Mouse (Mus musculus) layer of hippocampus, adult 9-10 months (tissue): ENCODE results near the gene Coro1b.
A peak's percentile ranks its signal among the peaks of the same experiment; 100 is the strongest.
"Not testable (repeated sequence)": the region's sequence is repeated elsewhere in the genome, so short reads cannot be mapped to it uniquely, and the experiment has no call there.

Source experiments
- DNase-seq: peaks from one replicate; pipeline ENCODE4 v3.0.0; 2022; ENCODE audit warnings: low spot score

The Coro1b gene

GRCm38 (mm10) chr19:4120496-4120895, 27.9 kb upstream of the Coro1b start:
- no peak for DNase-seq

DNA sequence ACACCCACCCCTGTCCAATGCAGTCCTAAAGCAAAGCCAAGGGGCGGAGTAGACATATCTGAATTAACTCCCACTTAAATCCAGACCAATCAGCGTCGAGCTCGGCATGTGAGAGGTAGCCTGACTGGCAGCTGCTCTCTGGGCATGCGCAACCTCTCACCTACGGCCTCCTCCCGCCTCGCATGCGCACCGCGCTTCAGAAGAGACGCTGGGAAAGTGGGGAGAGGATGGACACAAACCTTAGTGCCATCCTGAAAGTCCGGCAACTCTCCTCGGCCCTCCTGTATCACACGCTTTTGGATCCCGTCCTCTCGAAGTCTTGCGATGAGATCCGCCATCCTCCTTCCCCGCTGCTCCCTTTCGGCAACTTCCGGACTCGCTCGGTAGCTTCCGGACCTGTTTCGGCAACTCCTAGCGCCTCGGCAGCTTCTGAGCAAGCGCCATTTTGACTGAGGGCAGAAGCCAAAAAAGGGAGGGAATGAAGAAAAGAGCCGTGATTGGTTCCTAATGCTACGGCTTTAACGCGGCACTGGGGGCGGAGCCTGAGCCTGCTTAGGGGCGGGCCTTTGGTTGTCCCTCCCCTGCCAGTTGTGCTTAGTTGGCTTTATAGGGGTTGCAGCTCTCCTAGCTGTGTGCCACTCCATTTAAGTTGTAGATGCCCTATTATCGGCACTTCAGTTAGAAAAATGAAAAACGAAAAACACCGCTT, 27.2 kb upstream of the Coro1b start:
- DNase-seq, result peak; percentile 97

- not testable (repeated sequence) for DNase-seq
Observed at GRCm38 (mm10) chr19:4121896-4122295, 26.5 kb upstream of the Coro1b start.

DNA sequence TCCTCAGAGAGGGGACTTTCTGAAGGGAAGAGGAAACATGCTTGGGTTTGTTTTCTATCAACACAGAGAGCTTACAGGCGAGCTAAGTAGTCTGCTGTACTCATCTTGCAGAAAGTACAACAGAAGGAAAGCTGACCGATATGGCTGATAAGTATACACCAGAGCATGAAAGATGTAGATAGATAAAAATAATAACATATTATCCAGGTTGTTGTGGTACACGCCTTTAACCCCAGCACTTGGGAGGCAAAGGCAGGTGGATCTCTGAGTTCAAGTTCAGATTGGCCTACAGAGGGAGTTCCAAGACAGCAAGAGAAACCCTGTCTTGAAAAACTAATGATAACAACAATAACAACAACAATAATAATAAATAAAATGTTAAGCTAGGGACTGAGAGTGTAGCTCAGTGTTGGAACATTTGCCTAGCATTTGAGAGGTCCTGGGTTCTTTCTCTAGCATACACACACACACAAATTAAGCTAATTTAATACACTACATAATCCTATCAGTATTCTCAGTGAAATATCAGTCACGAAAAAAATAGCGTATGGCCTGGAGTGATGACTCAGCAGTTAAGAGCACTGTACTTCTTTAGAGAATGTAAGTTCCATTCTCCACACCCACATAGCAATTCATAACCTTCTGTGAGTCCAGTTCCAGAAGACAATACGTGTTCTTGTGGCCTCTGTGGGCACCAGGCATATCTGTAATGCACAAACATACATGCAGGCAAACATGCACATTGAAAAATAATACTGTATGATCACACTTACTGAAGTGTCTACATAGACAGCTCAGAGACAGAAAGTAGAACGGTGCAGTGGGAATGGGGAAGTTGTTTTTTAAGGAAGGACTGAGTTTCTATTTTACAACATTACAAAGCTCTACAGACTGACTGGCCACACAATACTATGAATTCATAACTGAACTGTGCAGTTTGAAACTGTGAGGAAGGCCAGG, 25.7 kb upstream of the Coro1b start:
- no peak for DNase-seq

GRCm38 (mm10) chr19:4124432-4124831, 24.0 kb upstream of the Coro1b start:
- no peak for DNase-seq

- not testable (repeated sequence) for DNase-seq
Observed at GRCm38 (mm10) chr19:4125268-4125667, 23.2 kb upstream of the Coro1b start.

GRCm38 (mm10) chr19:4125741-4126696, 22.4 kb upstream of the Coro1b start, which contains the start of gene Aip:
Gene Aip (minus strand): TSS chr19:4125858.
- DNase-seq, result peak; percentile 91

GRCm38 (mm10) chr19:4126759-4127495, 21.5 kb upstream of the Coro1b start:
- no peak for DNase-seq

DNA sequence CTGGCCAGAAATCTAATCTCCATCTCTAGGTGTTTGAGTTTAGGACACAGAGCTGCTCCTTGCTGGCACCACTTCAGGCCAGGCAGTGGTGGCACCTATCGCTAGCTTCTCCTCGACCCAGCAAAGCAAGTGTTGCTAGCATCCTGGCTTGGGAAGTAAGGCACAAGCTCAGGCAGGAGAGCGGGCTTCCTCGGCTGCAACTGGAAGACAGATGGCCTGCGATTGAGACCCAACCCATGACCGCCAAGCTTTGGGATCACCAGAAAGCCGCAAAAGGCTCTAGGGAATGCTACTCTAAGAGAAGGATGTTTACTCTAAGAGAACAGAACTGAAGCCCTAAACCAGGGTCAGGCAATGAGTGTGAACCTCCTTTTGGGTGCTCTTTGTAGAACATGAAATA, 19.0 kb upstream of the Coro1b start:
- DNase-seq, result no peak

- DNase-seq, result no peak
Observed at GRCm38 (mm10) chr19:4130106-4130505, 18.3 kb upstream of the Coro1b start.

- no peak for DNase-seq
Observed at GRCm38 (mm10) chr19:4131075-4131474, 17.3 kb upstream of the Coro1b start.

DNA sequence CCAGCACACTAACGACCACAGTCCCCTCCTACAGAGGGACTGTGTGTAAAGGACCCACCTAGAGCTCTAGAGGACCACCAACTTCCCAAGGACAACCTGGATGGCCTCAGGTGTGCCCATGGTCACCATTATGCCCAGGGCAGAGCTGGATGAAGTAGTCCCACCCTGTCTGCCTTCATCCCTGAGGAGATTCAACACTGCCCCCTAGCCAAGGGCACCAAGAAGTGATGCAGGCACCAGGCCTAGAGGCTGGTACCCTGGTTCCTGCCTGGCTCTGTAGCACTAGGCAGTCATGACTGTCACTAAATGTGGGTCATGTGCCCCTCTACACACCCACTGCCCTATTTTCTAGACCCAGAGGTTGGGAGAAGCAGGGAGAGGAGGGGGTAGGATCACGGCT, 16.7 kb upstream of the Coro1b start:
- DNase-seq, result no peak

GRCm38 (mm10) chr19:4134354-4134753, 14.1 kb upstream of the Coro1b start:
- DNase-seq, result no peak

DNA sequence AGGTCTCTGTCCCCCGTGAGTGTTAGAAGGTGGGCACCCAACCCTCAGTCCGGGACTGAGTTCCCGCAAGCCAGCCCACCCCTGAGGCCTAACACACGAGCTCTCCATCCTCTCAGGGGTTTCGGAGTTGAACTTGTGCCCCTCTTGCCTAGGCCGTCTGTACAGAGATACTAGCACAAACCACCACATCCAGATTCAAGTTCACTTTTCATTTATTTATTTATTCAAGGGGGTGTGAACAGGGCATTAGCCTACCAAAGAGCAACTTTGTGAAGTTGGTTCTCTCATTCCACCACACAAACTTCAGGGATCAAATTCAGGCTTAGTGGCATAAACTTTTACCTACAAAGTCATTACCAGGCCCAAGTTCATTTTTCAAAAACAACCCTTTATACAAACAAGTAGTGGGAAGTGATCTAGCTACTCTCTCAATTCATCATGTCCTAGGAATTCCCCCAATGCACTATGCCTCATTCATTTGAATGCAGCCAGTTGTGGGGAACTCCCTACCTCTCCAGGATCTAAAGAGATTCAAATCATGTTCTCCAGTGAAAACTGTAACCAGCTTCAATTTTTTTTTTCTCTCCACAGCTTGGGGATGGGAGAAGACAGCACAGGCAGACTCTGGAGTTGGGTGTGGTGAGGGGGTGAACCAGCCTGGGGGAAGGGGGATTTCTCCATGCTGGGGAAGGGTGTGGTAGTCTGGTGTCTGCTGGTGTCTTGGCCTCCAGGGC, 13.0 kb upstream of the Coro1b start:
- DNase-seq, result not testable (repeated sequence)

- DNase-seq, result not testable (repeated sequence)
Observed at GRCm38 (mm10) chr19:4135963-4136345, 12.5 kb upstream of the Coro1b start.

DNA sequence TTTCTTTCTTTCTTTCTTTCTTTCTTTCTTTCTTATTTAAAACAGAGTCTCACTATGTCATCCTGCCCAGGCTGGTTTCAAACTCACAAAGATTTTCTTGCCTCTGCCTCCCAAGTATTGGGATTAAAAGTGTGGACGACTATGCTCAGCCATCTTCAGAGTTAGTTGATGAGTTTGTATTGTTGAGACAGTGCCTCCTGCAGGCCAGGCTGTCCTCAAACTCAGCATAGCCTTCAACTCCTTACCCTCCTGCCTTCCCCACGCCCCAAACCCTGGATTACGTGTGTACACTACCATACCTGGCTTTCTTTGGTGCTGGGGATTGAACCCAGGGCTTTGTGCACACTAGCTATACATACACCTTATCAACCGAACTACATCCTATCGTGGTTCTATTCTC, 12.0 kb upstream of the Coro1b start:
- no peak for DNase-seq

GRCm38 (mm10) chr19:4137913-4138312, 10.5 kb upstream of the Coro1b start:
- no peak for DNase-seq

DNA sequence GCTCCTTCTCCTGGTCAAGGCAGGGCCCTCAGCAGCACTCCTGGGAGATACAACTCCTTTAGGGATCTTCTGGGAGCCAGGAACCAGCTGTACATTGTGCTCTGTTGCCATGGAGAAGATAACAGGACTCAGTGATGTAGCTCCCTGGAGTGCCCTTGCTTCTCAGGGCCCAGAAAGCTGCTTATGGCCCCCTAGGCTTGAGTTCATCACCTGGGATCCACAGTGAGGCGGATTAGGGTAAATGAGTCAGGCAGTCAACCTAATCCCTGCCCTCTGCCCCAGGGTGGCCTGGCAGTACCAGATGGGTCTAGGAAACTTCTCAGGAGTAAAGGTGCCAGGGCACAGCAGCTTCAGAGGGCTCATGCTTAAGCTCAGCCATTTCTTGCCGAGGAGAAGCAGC, 9.0 kb upstream of the Coro1b start, which contains the start of gene Gpr152:
Gene Gpr152 (plus strand): TSS at position 342 of the 400 bp plus-strand sequence.
- DNase-seq, result no peak

- DNase-seq, result no peak
Observed at GRCm38 (mm10) chr19:4140147-4140546, 8.3 kb upstream of the Coro1b start.

GRCm38 (mm10) chr19:4142416-4143173, 5.8 kb upstream of the Coro1b start:
- no peak for DNase-seq
